Mouse (Mus musculus) spleen, adult 2 months (tissue): ENCODE measurements around the gene AU040320. TPM values are rescaled to one million over a fixed set of nuclear protein-coding genes. Genes with fewer than 3 reads are reported as not detected.

Experiments
- DNase-seq, 2 experiments: peaks; one replicate each; pipeline versions ENCODE4 v3.0.0 to v3.0.0-alpha.2; 2012 to 2021; ENCODE audit warnings: low spot score in 2 of 2, low read depth in 1 of 2
- H3K27ac ChIP-seq: fragments of 200-500 bp; 2 replicates; pipeline ENCODE4 v1.5.1; 2012; ENCODE audit warnings: low read length, inconsistent platforms; ENCODE audit not compliant: insufficient read depth
- H3K27me3 ChIP-seq: fragments of 200-500 bp; 2 replicates; pipeline ENCODE4 v1.6.1; 2012; ENCODE audit warnings: mild to moderate bottlenecking, moderate library complexity, low read length, inconsistent platforms; ENCODE audit not compliant: control insufficient read depth, insufficient read depth
- H3K36me3 ChIP-seq: fragments of 200-500 bp; 2 replicates; pipeline ENCODE4 v1.6.1; 2012; ENCODE audit warnings: mild to moderate bottlenecking, low read length, inconsistent platforms; ENCODE audit not compliant: control insufficient read depth, insufficient read depth
- H3K4me1 ChIP-seq: fragments of 200-500 bp; 2 replicates; pipeline ENCODE4 v1.6.1; 2011; ENCODE audit warnings: inconsistent platforms; ENCODE audit not compliant: control insufficient read depth, insufficient read depth, insufficient read length
- H3K4me3 ChIP-seq: fragments of 200-500 bp; 2 replicates; pipeline ENCODE4 v1.5.1; 2011; ENCODE audit warnings: mild to moderate bottlenecking, inconsistent platforms; ENCODE audit not compliant: insufficient read depth, insufficient read length; ENCODE audit errors: extremely low read depth
- CTCF ChIP-seq: fragments of 200-500 bp; IDR thresholded peaks from 2 replicates; pipeline ENCODE4 v1.5.1; 2011; ENCODE audit warnings: mild to moderate bottlenecking, inconsistent platforms; ENCODE audit not compliant: insufficient read depth, insufficient read length, insufficient replicate concordance; ENCODE audit errors: extremely low read depth
- POLR2A ChIP-seq: fragments of 200-500 bp; IDR thresholded peaks from 2 replicates; pipeline ENCODE4 v1.6.1; 2011; ENCODE audit warnings: low read depth, low read length, inconsistent platforms
- WGBS: fragments of 180-500 bp; shearing (Covaris S2); methylation state at CpG from one replicate; pipeline ENCODE4 v1.1.7; 2018; 5-methylcytosine and 5-hydroxymethylcytosine counted together
- polyA plus RNA-seq: library from polyadenylated mRNA; depleted of rRNA; stranded (reverse); fragments of >200 nt; gene quantifications from 2 replicates; pipeline ENCODE4 v1.2.3, GENCODE M21; 2012

Gene AU040320
- polyA plus RNA-seq, 1 experiment = 27.0 TPM

DNA sequence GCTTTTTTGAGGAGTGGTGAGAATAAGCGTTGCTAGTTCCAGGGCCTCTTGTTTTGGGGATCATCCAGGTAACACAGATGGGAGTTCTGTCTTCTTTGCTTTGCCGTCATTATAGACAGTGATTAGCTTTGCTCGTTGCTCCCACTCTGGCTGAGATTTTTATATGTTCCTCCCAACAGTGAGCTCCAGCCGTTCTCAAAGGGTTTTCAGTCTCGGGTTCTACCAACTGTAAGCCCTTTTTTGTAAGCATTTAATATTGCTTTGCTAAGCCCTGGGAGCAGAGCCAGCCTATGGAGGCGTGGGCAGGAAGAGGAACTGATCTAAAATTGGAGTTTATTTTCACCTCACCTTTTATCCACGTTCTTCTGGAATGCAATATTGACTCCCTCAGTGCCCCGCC is 29.7 kb downstream of the AU040320 start:
- TF ChIP-seq CTCF (no peak), POLR2A (no peak)
- H3K4me1 ChIP-seq = no peaks in the 10 kb centered on the region
- WGBS = 81% methylated on average over 8 of the region's 8 CpGs
- H3K4me3 ChIP-seq = no peak overlapping the region
- DNase-seq = no peak
- H3K27me3 ChIP-seq = no peaks in the 10 kb centered on the region
- H3K27ac ChIP-seq = no peak overlapping the region
- no peaks in the 10 kb centered on the region for H3K36me3 ChIP-seq

DNA sequence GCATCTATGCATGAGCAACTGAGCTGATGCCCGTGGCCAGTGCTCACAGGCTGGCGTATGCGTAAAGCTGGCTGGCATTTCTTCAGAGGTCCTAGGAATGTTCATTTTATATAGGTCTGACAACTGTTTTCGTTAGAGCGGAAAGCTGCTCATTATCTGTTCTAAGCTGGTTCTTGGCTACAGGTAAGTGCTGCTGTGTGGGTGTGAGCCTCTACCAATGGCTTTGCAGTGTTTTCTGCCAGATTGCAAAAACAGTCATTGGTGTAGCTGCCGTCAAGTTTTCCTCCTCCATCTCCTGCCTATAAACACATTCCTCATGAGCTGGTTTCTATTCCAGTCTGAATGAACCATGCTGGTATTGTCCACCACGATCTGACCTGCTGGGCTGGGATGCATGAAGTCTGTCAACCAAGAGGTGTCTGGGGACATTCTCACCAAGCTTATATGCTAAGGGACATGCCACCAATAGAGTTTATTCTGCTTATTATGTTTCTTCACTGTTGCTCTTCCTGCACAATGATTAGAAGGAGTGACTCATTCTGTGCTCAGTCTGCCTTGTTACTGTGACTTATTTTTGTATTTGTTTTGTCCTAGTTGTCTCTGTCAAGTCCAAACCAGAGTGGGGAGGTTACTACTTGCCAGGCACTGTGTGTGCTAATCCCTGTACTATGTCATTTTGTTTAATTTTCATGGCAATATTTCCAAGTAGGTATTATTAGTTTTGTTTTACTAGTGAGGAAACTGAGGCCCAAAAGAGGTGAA is 39.2 kb downstream of the AU040320 start:
- Histone ChIP-seq H3K27me3 (no peaks in the 10 kb centered on the region), H3K36me3 (peaks cover 15% of the 10 kb centered on the region), H3K27ac (no peak overlapping the region), H3K4me3 (no peak overlapping the region), H3K4me1 (no peaks in the 10 kb centered on the region)
- 96% methylated on average over 7 of the region's 7 CpGs for WGBS
- DNase-seq = no peak
- TF ChIP-seq CTCF (no peak), POLR2A (no peak)

DNA sequence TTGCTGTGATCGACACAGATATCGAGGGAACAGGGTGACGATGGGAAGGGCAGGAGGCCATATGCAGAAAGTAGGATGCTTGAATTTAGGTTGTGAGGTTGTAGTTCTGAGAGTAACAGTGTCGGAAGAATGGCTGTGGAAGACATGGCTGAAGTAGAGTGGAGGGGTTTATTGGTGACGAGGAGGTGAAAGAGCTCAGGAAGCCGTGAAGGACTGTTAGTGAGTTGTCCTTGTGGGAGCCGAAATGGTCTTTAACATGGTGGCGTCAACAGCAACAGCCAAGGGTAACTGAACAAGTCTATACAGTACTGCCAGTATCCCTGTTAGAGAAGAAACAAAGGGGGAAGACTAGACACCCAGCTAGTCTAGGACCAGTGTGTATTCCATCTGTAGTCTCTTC is 48.8 kb downstream of the AU040320 start:
- H3K27ac ChIP-seq = no peak overlapping the region
- H3K4me1 ChIP-seq = no peaks in the 10 kb centered on the region
- TF ChIP-seq CTCF (no peak), POLR2A (no peak)
- H3K27me3 ChIP-seq = no peaks in the 10 kb centered on the region
- no peak overlapping the region for H3K4me3 ChIP-seq
- peaks cover 1% of the 10 kb centered on the region; the same call in 1 of the 2 replicates for H3K36me3 ChIP-seq
- WGBS = 95% methylated on average over 8 of the region's 8 CpGs
- no peak for DNase-seq

DNA sequence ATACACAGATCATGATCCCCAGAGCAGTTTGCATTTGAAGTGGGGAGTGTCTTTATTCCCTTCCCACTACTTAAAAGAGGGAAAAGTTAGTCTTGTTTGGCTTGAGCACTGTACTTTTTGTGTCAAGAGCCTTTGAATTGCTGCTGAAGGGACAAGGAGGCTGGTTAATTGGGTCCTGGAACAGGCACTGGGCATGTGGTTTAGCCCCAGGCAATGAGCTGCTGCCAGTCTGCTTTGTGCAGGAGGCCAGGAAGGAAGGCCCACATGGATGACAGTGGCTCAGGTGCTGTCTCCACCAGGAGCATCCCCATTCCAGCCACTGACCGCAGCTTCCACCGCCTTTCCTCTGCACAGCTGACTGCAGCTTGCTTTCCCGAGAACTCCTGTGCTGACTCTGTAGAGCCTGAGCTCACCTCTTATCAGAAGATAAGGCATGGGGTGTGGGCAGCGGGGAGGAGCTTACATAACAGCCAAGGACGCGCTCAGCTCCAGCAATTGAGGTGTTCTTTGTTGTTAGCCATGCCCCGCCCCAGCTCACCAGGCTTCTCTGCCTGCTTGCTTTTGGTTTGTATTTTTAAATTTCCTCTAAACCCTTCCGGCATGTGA is 50.0 kb downstream of the AU040320 start:
- Histone ChIP-seq H3K36me3 (peaks cover 1% of the 10 kb centered on the region; the same call in 1 of the 2 replicates), H3K27me3 (no peaks in the 10 kb centered on the region), H3K27ac (no peak overlapping the region), H3K4me3 (no peak overlapping the region), H3K4me1 (no peaks in the 10 kb centered on the region)
- 71% methylated on average over 8 of the region's 8 CpGs for WGBS
- TF ChIP-seq CTCF = no peak
- TF ChIP-seq POLR2A = no peak
- DNase-seq = no peak

DNA sequence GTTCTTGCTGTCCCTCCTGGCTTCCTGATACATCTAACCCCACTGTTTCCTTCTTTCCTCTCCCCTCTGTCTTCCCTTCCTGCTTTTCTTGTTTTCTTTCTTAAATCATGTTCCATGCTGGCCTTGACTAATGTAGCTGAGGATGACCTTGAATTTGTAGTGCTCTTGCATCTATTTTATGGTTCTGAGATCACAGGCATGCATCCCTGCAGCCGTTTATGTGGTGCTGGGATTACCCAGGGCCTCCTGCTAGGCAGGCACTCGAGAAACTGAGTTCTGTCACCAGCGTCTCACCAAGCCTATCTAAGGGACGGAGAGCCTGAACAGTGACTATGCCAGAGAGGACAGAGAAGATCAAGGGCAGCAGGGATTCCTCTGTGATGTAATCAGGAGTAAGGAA is 52.4 kb downstream of the AU040320 start:
- H3K4me3 ChIP-seq = no peak overlapping the region
- H3K27me3 ChIP-seq = no peaks in the 10 kb centered on the region
- 90% methylated on average over 4 of the region's 4 CpGs for WGBS
- no peaks in the 10 kb centered on the region for H3K4me1 ChIP-seq
- no peak for DNase-seq
- no peak overlapping the region for H3K27ac ChIP-seq
- H3K36me3 ChIP-seq = peaks cover 6% of the 10 kb centered on the region; the same call in 1 of the 2 replicates
- TF ChIP-seq POLR2A = no peak
- TF ChIP-seq CTCF = no peak

DNA sequence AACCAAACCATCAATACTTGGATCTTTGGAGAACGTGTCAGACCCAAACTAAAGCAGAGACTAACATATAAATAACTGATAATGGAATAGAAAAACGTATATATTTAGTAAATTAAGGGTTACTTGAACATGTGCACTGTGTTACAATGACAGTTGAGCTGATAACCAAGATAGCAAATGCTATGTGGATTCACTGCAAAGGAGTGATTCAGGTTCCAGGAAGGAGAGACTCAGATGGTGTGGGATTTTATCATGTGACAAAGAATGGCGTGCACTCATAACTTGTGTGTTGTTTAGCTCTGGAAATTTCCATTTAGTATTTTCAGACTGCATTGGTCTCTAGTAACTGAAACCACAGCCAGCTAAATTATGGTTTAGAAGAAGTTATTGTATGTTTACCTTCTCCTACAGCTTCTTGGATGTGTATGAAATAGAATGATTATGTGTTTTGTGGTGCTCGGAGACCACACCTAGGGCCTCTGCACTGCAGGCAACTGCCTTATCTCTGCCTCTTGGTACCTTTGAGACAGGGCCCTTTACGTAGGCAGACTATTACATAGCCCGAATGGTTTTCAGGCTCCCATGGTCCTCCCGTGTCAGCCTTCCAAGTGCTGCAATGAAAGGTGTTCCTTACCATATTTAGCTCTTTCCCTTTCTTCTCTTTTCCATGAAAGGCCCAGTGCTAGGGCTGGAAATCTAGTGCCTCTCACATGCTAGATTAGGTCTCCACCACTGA is 53.5 kb downstream of the AU040320 start:
- Histone ChIP-seq H3K4me1 (no peaks in the 10 kb centered on the region), H3K27me3 (no peaks in the 10 kb centered on the region), H3K27ac (no peak overlapping the region), H3K4me3 (no peak overlapping the region), H3K36me3 (peaks cover 6% of the 10 kb centered on the region; the same call in 1 of the 2 replicates)
- DNase-seq = no peak
- TF ChIP-seq CTCF (no peak), POLR2A (no peak)
- WGBS = 87% methylated on average over 7 of the region's 7 CpGs
